Mouse (Mus musculus): Measurements from ENCODE around the gene Gabbr1. TPM values are rescaled to one million over a fixed set of nuclear protein-coding genes. Genes with fewer than 3 reads are reported as not detected.

Gene Gabbr1
- 63.3 to 72.7 TPM (median 66.7 TPM) in 4 replicates for total RNA-seq (2023)

GRCm38 (mm10) chr17:37045611-37046311, at the start of gene Gabbr1:
TSS of gene Gabbr1 (plus strand) at chr17:37045966.

GRCm38 (mm10) chr17:37000863-37001262, 44.9 kb upstream of the Gabbr1 start, which contains the start of gene Zfp57:
TSS of gene Zfp57 (plus strand) at chr17:37001163.

GRCm38 (mm10) chr17:37022628-37023576, 22.9 kb upstream of the Gabbr1 start, which contains the start of gene Mog:
TSS of gene Mog (minus strand) at chr17:37023398.

GRCm38 (mm10) chr17:37088399-37088798, 42.6 kb downstream of the Gabbr1 start, which contains the start of gene Olfr90:
TSS of gene Olfr90 (minus strand) at chr17:37088499.

GRCm38 (mm10) chr17:37098178-37098577, 52.4 kb downstream of the Gabbr1 start, which contains the start of gene Olfr91:
TSS of gene Olfr91 (minus strand) at chr17:37098278.

GRCm38 (mm10) chr17:37119988-37120387, 74.2 kb downstream of the Gabbr1 start, which contains the start of gene Olfr92:
TSS of gene Olfr92 (minus strand) at chr17:37120088.

Other genes starting within 250 kb of the Gabbr1 start
- not detected in 4 replicates for gene H2-M10.6, start 233.8 kb upstream of the Gabbr1 start, total RNA-seq (2023)
- 179 to 202 TPM (median 188 TPM) in 4 replicates for gene Trim26, start 208.8 kb upstream of the Gabbr1 start, total RNA-seq (2023)
- gene Trim15, start 178.8 kb upstream of the Gabbr1 start, total RNA-seq (2023): not detected in 4 replicates
- gene Trim10, start 176.4 kb upstream of the Gabbr1 start, total RNA-seq (2023): 0.25 to 0.35 TPM in 2 of 4 replicates, not detected in the others
- gene Trim40, start 155.8 kb upstream of the Gabbr1 start, total RNA-seq (2023): not detected in 4 replicates
- gene Trim31, start 147.8 kb upstream of the Gabbr1 start, total RNA-seq (2023): not detected in 4 replicates
- not detected in 4 replicates for gene Rnf39, start 103.0 kb upstream of the Gabbr1 start, total RNA-seq (2023)
- 96.5 to 112 TPM (median 98.9 TPM) in 4 replicates for gene Ppp1r11, start 94.2 kb upstream of the Gabbr1 start, total RNA-seq (2023)
- gene Znrd1, start 87.4 kb upstream of the Gabbr1 start, total RNA-seq (2023): 74.9 to 82.2 TPM (median 80.0 TPM) in 4 replicates
- 1.0 to 2.7 TPM (median 1.3 TPM) in 4 replicates for gene Znrd1as, start 87.4 kb upstream of the Gabbr1 start, total RNA-seq (2023)
- not detected in 4 replicates for gene 2410137M14Rik, start 64.7 kb upstream of the Gabbr1 start, total RNA-seq (2023)
- gene H2-M5, start 56.4 kb upstream of the Gabbr1 start, total RNA-seq (2023): not detected in 4 replicates
- gene Zfp57, start 44.8 kb upstream of the Gabbr1 start, total RNA-seq (2023): not detected in 4 replicates
- not detected in 4 replicates for gene Mog, start 22.6 kb upstream of the Gabbr1 start, total RNA-seq (2023)
- 0.21 TPM in 1 of 4 replicates, not detected in the others for gene Olfr90, start 42.5 kb downstream of the Gabbr1 start, total RNA-seq (2023)
- not detected in 4 replicates for gene Olfr91, start 52.3 kb downstream of the Gabbr1 start, total RNA-seq (2023)
- gene Olfr92, start 74.1 kb downstream of the Gabbr1 start, total RNA-seq (2023): not detected in 4 replicates
- gene Olfr93, start 115.5 kb downstream of the Gabbr1 start, total RNA-seq (2023): not detected in 4 replicates
- gene Ubd, start 147.9 kb downstream of the Gabbr1 start, total RNA-seq (2023): 0.89 TPM in 1 of 4 replicates, not detected in the others
- gene Olfr94, start 155.0 kb downstream of the Gabbr1 start, total RNA-seq (2023): not detected in 4 replicates
- not detected in 4 replicates for gene Olfr95, start 167.2 kb downstream of the Gabbr1 start, total RNA-seq (2023)
- not detected in 4 replicates for gene Olfr96, start 174.2 kb downstream of the Gabbr1 start, total RNA-seq (2023)
- gene Olfr97, start 191.4 kb downstream of the Gabbr1 start, total RNA-seq (2023): not detected in 4 replicates
- gene Olfr98, start 217.8 kb downstream of the Gabbr1 start, total RNA-seq (2023): not detected in 4 replicates
- gene H2-M3, start 224.3 kb downstream of the Gabbr1 start, total RNA-seq (2023): 56.5 to 62.1 TPM (median 57.9 TPM) in 4 replicates
- not detected in 4 replicates for gene Olfr99, start 237.5 kb downstream of the Gabbr1 start, total RNA-seq (2023)

Data from B cell, adult 62 days (primary cell).